Mouse (Mus musculus): Measurements from ENCODE around the gene Cdk2. TPM values are rescaled to one million over a fixed set of nuclear protein-coding genes. Genes with fewer than 3 reads are reported as not detected.

Gene Cdk2
- total RNA-seq, 4 experiments from 2014 or later, result 2.5 to 5.9 (median 3.8) TPM

DNA sequence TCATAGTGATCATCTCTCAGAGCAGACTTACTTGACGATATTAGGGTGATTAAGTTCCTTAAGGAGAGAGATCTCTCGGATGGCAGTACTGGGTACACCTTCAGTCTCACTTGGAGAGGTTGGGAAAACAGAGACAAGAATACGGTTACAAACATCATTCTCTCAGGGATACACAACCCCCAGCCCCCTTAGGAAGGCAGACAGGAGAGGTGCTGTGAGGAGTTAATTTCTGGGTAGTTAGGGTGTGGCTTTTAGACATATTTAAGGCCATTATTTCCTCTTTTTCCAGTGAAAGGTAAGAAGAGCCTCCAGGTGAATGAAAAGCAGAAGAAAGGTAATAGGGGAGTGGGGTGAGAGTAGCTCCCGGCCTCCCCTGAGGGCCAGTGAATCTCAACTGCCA, 936 bp downstream of the Cdk2 start, which contains the start of gene Pmel:
Gene Pmel (plus strand): TSS at position 301 of the 400 bp plus-strand sequence.
- DNase-seq (ENCODE audit: low spot score in 2 of 2), result no peak

DNA sequence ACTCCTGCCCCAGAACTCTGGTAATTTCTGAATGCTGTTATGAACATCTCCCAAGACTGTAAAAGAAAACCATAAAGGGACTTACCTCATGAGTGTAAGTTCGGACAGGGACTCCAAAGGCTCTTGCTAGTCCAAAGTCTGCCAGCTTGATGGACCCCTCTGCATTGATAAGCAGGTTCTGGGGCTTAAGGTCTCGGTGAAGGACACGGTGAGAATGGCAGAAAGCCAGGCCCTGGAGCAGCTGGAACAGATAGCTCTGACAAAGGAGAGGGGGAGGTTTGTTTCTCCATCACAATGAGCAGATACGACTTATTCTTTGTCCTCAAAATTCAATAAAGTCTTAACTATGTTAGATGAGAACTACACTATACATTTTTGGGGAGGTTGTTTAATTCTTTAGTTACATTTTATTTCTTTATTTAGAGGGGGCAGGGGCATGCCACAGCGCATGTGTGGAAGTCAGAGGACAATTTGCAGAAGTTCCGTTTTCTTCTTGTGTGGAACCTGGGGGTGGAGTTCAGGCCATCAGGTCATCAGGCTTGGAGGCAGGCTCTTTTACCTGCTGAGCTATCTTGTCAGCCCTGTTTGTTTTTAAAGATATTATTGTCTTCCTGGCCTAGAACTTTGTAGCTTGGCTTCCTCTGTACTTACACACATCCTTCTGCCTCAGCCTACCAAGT, 2.4 kb downstream of the Cdk2 start:
- no peak for DNase-seq (ENCODE audit: low spot score in 2 of 2)

DNA sequence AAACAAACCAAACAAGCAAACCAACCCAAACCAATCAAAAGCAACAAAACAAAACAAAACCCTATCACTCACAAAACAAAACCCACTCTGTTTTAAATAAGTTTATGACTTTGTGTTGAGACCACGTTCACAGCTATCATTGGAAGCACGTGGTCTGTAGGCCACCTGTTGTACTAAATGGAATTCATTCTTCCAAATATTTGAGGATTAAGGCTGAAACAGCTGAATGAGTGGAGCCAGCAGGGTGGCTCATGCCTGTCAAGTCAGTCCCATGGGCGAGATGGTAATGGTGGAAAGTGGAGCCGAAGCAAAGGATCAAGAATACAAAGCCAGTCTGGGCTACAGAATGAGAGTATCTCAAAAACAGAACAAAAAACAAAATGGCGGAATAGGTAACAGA, 4.1 kb downstream of the Cdk2 start:
- DNase-seq (ENCODE audit: low spot score in 2 of 2), result no peak

DNA sequence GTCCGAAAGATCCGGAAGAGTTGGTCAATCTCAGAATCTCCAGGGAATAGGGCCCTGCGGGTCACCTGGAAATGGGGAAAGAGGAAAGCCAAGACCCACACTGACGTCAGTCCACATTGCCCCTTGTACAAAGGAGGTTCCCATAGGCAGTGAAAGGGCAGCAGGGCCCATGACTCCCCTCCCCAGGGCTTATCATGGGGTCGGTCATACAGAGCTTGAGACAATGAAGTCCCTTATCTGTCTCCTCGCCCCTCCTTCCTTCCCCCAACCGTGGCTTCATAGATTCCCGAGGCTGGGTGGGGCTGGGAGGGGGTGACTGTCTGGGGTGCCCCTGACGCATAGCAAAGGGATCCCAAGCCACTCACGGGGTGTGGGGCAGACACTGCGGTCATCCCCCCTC, 5.2 kb downstream of the Cdk2 start:
- DNase-seq (ENCODE audit: low spot score in 2 of 2), result no peak

DNA sequence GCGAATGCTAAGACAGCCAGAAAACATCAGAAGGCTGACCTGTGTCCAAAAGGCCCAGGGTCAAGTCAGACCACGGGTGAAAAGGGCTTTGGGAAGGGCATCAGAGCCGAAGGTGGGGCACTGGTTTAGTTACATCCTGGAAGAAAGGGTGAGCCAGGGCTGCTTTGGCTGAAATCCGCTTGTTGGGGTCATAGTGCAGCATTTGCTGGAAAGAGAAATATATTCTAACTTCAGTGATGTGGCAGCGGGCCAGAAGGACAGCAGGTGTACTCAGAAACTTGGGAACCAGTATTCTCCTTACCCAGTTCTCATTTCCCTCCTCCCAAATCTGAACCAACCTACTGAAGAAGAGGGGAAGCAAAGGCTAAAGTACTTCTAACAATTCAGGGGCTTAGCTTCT, 5.8 kb downstream of the Cdk2 start:
- no peak for DNase-seq (ENCODE audit: low spot score in 2 of 2)

DNA sequence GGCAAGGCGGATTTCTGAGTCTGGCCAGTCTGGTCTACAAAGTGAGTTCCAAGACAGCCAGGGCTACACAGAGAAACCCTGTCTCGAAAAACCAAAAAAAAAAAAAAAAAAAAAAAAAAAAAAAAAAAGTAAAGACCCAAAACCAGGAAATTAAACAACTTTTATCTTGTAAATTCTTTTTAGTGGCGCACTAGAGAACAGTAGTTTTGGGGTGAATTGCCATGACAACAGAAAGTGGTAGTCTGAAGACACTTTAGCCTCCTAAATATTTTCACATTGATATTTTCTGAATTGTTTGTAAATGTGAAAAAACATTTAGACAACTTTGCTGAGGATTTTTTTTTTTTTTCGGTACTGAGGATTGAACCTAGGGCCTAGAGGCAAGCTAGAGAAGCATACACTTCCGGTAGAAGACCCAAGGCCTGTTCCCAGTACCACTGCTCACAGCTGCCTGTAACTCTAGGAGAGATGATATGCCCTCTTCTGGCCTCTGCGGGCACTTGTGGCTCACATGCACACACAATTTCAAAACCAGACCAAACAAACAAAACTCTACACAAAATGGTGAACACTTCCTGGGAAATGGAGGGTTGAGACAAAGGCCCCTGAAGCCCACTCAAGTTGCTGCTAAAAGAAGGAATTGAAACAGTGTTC, 7.6 kb downstream of the Cdk2 start:
- no peak for DNase-seq (ENCODE audit: low spot score in 2 of 2)

DNA sequence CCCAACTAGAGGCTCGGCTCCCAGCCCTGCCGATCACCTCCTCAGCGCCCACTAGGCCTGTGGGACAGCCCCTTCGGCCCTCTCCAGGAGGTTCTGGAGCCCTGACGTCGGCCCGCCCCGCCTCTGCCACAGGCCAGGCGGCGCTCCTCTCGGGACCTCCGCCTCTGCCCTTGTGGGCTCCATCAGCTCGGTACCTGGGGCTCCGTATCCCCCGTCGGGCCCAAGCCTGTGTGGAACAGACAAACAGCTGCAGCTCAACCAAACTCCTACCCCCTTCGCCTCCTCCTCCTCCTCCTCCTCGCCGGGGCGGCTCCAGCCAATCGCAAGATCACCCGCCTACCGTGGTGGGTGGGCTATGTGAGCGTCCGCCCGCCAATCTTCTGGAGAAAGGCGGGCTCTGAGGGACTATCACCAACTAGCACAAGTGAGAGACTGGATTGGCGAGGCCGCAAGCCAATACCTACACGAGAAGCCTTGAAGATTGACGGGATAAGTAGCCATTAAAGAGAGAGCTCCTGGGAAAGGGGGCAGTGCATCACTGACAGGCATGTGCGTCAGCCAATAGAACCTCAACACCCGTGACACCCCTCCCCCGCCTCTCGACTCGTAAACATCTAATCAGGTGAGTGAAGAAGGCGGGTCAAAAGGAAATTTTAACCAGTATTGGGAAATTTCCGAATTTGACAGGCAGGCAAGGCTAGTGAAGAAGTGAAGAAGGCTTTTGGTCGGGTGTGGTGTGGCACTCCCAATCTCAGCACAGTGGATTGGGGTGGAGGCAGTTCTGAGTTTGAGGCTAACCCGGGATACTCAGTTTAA, 8.6 kb downstream of the Cdk2 start, which contains the start of gene Rab5b:
Gene Rab5b (minus strand): TSS at position 273 of the 816 bp plus-strand sequence.
- DNase-seq (ENCODE audit: low spot score in 2 of 2), result peak; percentile 99 to 100

DNA sequence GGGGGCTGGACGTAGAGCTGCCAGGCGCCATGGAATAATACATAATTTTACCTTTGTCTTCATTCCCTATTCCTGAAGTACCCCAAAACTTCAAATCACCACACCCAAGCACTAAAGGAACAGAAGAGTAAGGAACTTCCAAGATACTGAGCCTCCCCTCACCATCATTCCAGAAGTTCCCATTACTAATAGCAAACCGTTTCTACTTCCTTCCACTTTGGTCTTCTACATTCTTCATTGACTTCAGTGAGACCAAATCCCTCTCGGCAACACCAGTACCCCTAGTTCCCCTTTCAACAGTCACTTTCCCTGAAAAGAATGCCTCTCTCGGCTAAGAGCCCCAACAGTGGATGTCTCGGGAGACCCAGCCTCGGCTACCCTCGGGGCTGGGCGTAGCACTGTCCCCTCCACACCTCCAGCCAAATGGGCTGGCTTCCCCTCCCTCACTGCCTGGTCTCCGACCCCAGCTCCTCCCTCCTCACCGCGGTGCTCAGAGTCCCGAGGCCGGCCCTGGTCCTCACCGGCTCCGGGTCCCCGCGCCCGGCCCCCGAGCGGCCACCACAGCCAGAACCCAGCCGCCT, 9.3 kb downstream of the Cdk2 start:
- DNase-seq (ENCODE audit: low spot score in 2 of 2), result no peak

DNA sequence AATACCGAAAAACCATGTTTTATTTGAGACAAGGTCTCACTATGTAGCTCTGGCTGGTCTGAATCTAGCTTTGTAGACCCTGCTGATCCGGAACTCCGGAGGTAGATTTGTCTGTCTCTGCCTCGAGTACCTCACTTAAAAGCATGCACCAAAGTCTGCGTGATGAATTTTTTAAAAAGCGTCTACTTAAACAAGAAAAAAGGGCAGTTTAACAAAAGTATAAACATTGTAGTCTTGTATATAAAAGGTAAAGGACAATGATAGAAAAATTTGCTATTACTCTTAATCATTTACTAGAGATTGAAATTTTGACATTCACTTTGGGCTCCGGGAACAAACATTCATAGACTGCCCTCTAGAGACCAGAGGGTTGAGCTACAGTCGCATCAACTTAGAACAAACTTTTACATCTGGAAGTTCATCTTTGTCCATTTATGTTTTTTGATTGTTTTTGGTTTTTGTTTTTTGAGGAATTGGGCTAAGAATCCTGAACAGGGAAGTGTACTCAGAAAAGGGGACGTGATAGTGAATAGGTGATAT, 30.3 kb downstream of the Cdk2 start:
- no peak for DNase-seq (ENCODE audit: low spot score in 2 of 2)

DNA sequence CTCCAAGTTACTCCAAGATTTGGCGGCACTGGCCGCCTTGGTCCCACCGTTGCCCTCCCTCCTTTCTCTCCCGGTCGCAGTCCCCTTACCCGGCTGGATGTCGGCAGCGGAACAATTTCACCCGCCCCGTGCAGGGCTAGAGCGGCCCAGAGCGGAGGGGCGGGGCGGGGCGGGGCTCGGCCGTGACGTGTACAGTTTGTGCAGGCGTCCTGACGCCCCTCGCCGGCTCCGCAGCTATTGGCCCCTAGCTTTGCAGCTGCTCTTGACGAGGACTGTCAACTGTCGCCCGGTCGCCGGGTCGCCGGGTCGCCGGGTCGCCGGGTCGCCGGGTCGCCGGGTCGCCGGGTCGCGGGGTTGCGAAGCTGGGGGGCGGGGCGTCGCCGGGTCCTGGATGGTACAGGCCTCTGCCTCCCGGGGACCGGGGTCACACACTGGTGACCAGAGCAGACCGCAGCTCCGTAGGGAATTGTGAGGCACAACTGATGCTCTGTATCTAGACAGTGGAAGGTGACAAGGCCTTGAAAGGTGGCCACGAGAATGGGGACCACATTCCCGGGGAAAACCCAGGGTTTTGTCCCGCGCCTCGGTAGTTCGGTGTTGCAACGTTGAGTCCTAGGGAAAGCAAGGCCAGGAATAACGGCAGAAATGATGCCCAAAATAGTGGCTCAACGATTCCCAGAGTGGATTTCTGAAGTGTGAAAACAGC, 30.9 kb downstream of the Cdk2 start, which contains the start of gene Suox:
Gene Suox (minus strand): TSS at position 311 of the 706 bp plus-strand sequence.
- peak; percentile 65 to 79 for DNase-seq (ENCODE audit: low spot score in 2 of 2)

DNA sequence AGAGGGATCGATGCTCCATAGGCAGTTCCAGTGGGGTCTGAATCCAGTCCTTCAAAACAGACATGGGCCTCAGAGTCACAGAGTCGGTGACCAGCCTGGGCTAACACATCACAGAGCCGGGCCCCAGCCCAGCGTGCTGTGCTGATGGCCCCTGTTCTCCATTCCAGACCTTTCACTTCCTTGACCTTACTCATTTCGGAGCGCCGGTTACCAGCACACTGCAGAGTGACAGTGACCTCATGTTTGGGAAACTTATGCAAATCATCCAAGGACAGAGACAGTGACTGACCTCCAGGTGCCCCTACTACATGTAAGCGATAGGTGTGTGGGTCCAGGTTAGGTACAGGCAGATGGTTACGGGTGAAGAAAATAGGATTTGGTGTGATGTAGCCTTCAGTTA, 33.7 kb downstream of the Cdk2 start:
- no peak for DNase-seq (ENCODE audit: low spot score in 2 of 2)

DNA sequence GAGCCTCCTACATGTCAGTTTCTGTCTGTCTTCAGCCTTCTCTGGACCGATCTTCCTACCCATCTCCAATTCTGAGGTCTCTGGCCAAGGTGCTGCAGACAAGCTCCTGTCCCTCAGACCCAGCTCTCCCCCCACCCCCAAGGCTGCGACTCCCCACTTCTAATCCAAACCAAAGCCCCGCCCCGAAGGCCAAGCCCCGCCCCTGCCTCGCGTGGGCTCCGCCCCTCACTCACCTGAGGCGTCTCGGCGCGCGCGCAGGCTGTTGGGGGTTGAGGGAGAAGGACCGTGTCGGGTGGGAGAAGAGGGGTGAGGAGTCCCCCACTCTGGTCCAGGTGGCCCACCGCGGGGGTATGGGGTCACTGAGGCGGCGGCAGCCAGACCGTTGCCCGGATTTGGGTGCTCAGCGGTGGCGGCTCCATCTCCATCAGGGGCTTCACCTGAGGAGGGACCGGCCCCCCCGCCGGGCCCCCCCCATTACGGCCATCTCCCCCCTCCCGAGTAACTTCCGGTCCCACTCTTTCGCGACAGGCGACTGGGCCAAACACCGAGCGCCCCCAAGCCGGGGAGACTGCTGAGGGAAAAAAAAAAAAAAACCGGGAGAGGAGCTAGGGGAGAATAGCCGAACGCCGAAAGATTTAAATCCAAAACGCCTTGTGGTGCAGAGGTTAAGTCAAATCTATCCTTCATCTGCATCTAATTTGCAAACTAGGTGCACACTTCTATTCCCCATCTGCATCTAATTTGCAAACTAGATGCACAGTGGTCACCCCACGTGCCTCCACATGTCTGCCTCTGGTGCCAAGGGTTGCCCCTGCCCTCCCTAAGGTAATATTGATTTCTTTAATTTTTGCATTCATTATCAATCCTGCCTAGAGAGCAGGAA, 35.8 kb downstream of the Cdk2 start:
- DNase-seq (ENCODE audit: low spot score in 2 of 2), result peak; percentile 42 to 56

DNA sequence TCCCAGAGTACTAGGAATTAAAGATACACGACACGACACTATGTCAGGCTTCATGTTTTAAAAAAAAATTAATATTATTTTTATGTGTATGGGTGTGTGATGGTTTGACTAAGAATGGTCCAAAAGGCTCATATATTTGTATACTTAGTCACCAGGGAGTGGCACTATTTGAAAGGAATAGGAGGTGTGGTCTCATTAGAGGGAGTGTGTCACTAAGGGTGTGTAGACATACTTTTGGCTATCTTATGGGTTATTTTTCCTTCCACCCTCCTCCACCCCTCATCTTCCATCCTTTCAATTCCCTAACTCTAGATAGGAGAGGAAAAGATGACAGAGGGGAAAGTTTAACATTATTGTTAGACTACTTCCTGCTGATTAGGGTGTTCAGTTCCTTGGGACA, 39.0 kb downstream of the Cdk2 start:
- no peak for DNase-seq (ENCODE audit: low spot score in 2 of 2)

DNA sequence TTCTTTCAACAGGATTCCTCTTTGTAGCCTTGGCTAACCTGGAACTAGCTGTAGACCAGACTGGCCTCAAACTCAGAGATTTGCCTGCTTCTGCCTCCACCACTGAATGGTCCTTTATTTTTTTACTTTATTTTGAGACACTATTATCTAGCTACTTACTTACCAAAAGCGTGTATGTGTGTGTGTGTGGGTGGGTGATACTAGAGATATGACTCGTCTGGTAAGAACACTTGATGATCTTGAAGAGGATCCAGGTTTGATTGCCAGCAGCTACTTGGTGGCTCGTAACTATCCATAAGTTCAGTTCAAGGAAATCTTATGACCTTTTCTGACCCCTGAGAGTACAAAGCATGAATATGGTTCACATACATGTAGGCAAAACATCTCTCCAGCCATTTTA, 39.5 kb downstream of the Cdk2 start:
- DNase-seq (ENCODE audit: low spot score in 2 of 2), result no peak

DNA sequence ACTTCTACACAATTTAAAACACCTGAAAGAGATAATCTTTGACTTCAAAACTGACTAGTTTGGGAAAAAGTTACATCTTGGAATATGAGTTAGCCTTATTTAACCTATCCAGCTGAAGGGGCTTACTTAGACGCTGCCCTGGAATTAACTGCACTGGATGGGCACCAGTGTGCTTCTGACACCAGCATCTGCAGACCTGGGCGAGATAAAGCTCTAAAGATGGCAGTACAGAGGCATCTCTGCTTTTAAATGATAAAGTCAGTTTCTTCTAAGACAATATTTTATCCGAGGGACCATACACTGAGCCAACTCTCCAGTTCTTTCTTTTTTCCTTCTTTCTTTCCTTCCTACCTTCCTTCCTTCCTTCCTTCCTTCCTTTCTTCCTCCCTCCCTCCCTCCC, 40.0 kb downstream of the Cdk2 start:
- DNase-seq (ENCODE audit: low spot score in 2 of 2), result no peak

DNA sequence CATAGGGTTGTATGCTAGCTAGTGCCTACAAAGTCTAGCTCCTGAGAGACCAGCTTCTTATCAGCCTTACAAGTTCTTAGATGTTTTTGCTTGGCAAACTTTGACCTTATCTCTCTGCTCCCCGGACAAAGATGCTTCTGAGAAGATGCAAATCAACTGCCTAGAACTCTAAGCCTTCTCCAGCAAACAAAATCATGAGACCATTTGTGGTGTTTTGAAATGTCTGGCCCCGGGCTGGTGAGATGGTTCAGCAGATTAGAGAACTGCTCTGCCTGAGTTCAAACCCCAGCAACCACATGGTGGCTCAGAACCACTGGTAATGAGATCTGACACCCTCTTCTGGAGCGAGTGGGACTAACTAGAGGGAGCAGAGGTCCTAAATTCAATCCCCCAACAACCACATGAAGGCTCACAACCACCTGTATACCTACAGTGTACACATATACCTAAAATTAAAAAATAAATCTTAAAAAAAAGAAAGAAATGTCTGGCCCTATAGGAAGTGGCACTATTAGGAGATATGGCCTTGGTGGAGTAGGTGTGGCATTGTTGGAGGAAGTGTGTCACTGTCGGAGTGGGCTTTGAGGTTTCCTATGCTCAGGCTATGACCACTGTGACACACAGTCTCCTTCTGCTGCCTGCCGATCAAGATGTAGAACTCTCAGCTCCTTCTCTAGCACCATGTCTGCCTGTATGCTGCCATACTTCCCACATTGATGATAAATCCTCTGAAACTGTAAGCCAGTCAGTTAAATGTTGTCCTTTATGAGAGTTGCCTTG, 41.2 kb downstream of the Cdk2 start:
- no peak for DNase-seq (ENCODE audit: low spot score in 2 of 2)

DNA sequence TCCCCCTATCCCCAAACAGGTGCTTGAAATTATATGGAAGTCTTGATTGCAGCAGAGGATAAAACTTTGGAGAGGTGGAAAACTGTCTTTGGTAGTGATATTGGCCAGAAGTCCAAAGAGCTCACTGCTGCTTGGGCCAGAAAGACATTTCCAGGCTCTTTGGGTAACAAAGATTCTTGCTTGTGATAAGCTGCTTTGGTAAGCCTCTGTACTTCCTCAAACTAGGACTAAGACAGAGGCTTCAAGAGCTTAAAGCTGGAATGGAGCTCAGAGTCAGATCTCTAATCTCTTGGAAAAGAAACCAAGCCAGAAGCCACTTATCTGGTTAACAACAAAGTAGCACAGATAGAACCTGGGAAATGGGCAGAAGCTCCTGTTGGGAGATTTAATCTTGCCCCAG, 42.4 kb downstream of the Cdk2 start:
- DNase-seq (ENCODE audit: low spot score in 2 of 2), result no peak

DNA sequence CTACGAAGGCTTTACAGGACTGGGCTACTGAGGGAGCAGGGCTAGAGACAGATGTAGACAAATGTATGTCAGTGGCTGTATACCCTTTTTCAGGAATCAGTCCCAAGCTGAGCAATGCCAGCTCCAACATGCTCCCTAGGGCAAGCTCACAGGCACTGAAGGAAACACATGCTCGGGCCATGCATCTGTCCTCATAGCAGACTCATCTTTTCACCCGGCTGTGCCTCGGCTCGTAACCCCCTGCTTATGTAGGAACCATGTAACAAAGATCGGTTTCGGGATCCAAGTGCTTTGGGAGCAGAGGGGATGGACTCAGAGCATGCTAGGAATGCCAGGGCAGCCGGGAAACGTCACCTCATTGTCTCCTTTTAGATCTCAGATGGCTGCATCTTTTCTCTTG, 45.3 kb downstream of the Cdk2 start:
- no peak for DNase-seq (ENCODE audit: low spot score in 2 of 2)

DNA sequence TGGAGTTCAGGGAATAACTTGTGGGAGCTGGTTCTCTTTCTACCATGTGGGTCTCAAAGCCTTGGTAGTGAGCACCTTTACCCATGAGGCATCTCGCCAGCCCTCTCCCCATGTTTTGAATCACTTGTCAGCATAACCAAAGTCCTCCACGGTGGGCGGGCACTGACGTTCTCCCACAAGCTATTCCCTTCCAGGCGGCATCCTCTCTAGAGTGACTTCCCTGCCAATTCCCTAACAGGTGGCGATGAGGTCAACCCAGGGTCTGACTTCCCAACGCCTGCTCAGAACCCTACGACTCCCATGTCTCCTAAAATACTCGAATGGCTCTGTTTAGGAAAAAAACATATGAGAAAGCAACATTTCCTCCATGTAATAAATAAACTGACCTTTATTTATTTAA, 47.0 kb downstream of the Cdk2 start:
- no peak for DNase-seq (ENCODE audit: low spot score in 2 of 2)

Data from left cerebral cortex, adult 8-10 months (tissue).